Comparison of ENCODE assay signal across 21 mouse cellular contexts in genomic region chr10:112607642-112608041, GRCm38 (mm10).
"Had no signal": no experiment of that assay in that cellular context is flagged by ENCODE, and none has a peak within 500 bp of the region (broad histone marks: within the 10 kb centered on the region; RNA-seq: fewer than 3 reads in every experiment).

No protein-coding gene starts in this region.

- H3K4me1 ChIP-seq: liver, embryonic 13.5 days; liver, embryonic 15.5 days; lung, embryonic 15.5 days; megakaryocyte, embryonic 14.5 days; neural tube, embryonic 13.5 days had no signal

- DNase-seq: liver, embryonic 13.5 days; liver, postnatal 0 days; lung, adult 2 months; lung, postnatal 14 days; lung, postnatal 36 days; retina, postnatal 1 day; right cerebral cortex, adult 18-20 months; right cerebral cortex, postnatal 25 days; right cerebral cortex, postnatal 4 days; spleen, adult 18-20 months; thymus, adult 18-20 months; thymus, postnatal 14 days; thymus, postnatal 36 days had no signal

- H3K9ac ChIP-seq: liver, embryonic 13.5 days; liver, embryonic 15.5 days; liver, postnatal 0 days; lung, embryonic 15.5 days; neural tube, embryonic 13.5 days had no signal

- H3K9me3 ChIP-seq: liver, embryonic 13.5 days; liver, embryonic 15.5 days; lung, embryonic 15.5 days; neural tube, embryonic 13.5 days had no signal

- H3K4me3 ChIP-seq: liver, embryonic 13.5 days; liver, embryonic 15.5 days; lung, embryonic 15.5 days; megakaryocyte, embryonic 14.5 days; neural tube, embryonic 13.5 days had no signal

- H3K27me3 ChIP-seq: liver, embryonic 13.5 days; liver, embryonic 15.5 days; lung, embryonic 15.5 days; megakaryocyte, embryonic 14.5 days; neural tube, embryonic 13.5 days had no signal

- H3K27ac ChIP-seq: liver, embryonic 13.5 days; liver, embryonic 15.5 days; lung, embryonic 15.5 days; macrophage; neural tube, embryonic 13.5 days had no signal

- H3K4me2 ChIP-seq: liver, embryonic 13.5 days; liver, embryonic 15.5 days; lung, embryonic 15.5 days; midbrain, embryonic 11.5 days; neural tube, embryonic 13.5 days had no signal

- ATAC-seq: liver, postnatal 0 days; lung, postnatal 0 days; midbrain, embryonic 16.5 days had no signal

- H3K36me3 ChIP-seq: liver, embryonic 13.5 days; liver, embryonic 15.5 days; lung, embryonic 15.5 days; neural tube, embryonic 13.5 days had no signal
